In the genomic region with DNA sequence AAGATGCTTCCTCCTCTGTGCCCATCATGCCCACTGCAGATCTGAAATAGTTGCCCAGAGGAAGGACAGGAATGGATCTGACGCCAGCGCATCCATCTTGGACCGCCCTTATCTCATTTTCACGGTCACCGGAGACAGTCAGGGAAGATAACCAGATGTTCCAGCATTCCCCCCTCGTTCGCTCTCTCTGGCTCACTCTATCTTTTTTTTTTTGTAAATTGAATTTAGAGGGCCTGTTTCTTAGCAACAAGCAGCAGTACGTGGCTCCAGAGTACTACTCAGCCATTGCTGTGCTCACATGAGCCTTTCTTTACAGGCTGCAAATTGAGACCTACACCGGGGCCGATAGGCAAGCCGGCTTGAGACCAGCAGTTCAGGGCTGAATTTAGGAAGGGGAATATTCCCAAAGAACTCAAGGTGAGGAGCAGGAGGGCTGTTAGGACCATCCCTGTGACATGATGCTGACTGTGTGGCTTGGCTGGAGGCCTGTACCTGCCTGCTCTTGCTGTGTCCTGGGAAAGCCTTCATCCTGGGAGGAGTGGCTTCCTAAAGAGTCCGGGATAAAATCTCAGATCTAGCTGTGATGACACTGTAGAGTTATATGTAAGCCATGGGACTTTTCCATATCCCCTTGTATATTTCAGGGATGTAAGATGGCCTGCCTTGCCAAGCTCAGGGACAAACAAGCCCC, we compare ENCODE assay signal across 13 mouse cellular contexts.
DNase-seq lines count a peak whose midpoint lies in the region; ATAC-seq lines count a peak whose summit lies in the region.
"Had no signal": no experiment of that assay in that cellular context is flagged by ENCODE, and none has a peak within 500 bp of the region (broad histone marks: within the 10 kb centered on the region; RNA-seq: fewer than 3 reads in every experiment).

No protein-coding gene starts in this region.

- whole genome bisulfite sequencing in heart, embryonic 15.5 days = 52% methylated on average over 12 of the region's 12 CpGs
- WGBS in hindbrain, embryonic 12.5 days = 76% methylated on average over 12 of the region's 12 CpGs
- WGBS in midbrain, embryonic 16.5 days = 29% methylated on average over 12 of the region's 12 CpGs

- no peak for DNase-seq in heart, postnatal 4 days
- peak; percentile 68 for DNase-seq in adrenal gland, adult 8-10 months
- no peak for DNase-seq in thymus, postnatal 10 days (ENCODE audit: low spot score in 2 of 2)
- no peak for DNase-seq in thymus, adult 18-20 months
- DNase-seq: gastrocnemius, postnatal 10 days; kidney, adult 11 months; liver, embryonic 13.5 days; thymus, postnatal 4 days had no signal

- H3K27ac ChIP-seq in heart, embryonic 15.5 days = no peak overlapping the region
- H3K27ac ChIP-seq in hindbrain, embryonic 12.5 days = peak overlapping the region; percentile 84
- H3K27ac ChIP-seq in midbrain, embryonic 16.5 days (ENCODE audit: low read length) = peak overlapping the region; percentile 92
- H3K27ac ChIP-seq: liver, embryonic 13.5 days; neural tube, embryonic 12.5 days had no signal

- no peak overlapping the region for H3K9ac ChIP-seq in heart, embryonic 15.5 days
- no peak overlapping the region for H3K9ac ChIP-seq in hindbrain, embryonic 12.5 days
- H3K9ac ChIP-seq in midbrain, embryonic 16.5 days (ENCODE audit: low read depth, low read length) = peak overlapping the region; percentile 0; the same call in 1 of the 2 replicates
- H3K9ac ChIP-seq: liver, embryonic 13.5 days; neural tube, embryonic 12.5 days had no signal

- H3K4me2 ChIP-seq in heart, embryonic 15.5 days = no peak overlapping the region
- no peak overlapping the region for H3K4me2 ChIP-seq in hindbrain, embryonic 12.5 days (replicated peaks)
- peak overlapping the region; percentile 13; the same call in 1 of the 2 replicates for H3K4me2 ChIP-seq in midbrain, embryonic 16.5 days (ENCODE audit: low read length)
- H3K4me2 ChIP-seq: liver, embryonic 13.5 days; neural tube, embryonic 12.5 days had no signal

- H3K9me3 ChIP-seq in heart, embryonic 15.5 days (replicated peaks) = no peaks in the 10 kb centered on the region
- no peaks in the 10 kb centered on the region for H3K9me3 ChIP-seq in hindbrain, embryonic 12.5 days (replicated peaks)
- no peaks in the 10 kb centered on the region for H3K9me3 ChIP-seq in midbrain, embryonic 16.5 days (replicated peaks; ENCODE audit: control insufficient read depth, low read length, poor library complexity, severe bottlenecking)
- H3K9me3 ChIP-seq: liver, embryonic 13.5 days; neural tube, embryonic 12.5 days had no signal

- 0 out of 2 replicates have a peak, but pooled peaks have one; percentile 35 for ATAC-seq in heart, embryonic 15.5 days (replicated peaks; ENCODE audit: insufficient number of reproducible peaks, insufficient read depth, low FRiP score, low read depth)
- ATAC-seq in hindbrain, embryonic 12.5 days (ENCODE audit: low FRiP score) = peak; percentile 50; the same call in 1 of the 2 replicates
- ATAC-seq in midbrain, embryonic 16.5 days = peak; percentile 85
- no peak for ATAC-seq in megakaryocyte progenitor cell, adult 5-6 weeks (replicated peaks; ENCODE audit: poor library complexity)

- H3K27me3 ChIP-seq in heart, embryonic 15.5 days = no peaks in the 10 kb centered on the region
- no peaks in the 10 kb centered on the region for H3K27me3 ChIP-seq in hindbrain, embryonic 12.5 days
- H3K27me3 ChIP-seq in midbrain, embryonic 16.5 days (ENCODE audit: control insufficient read depth, insufficient read depth, low read depth, low read length) = no peaks in the 10 kb centered on the region
- H3K27me3 ChIP-seq: liver, embryonic 13.5 days; neural tube, embryonic 12.5 days had no signal

- H3K4me1 ChIP-seq in heart, embryonic 15.5 days (replicated peaks) = no peaks in the 10 kb centered on the region; the same call in 1 of the 2 replicates
- peaks cover 7% of the 10 kb centered on the region for H3K4me1 ChIP-seq in hindbrain, embryonic 12.5 days
- H3K4me1 ChIP-seq in midbrain, embryonic 16.5 days (ENCODE audit: control insufficient read depth, insufficient read depth, low read length) = peaks cover 12% of the 10 kb centered on the region
- H3K4me1 ChIP-seq: liver, embryonic 13.5 days; neural tube, embryonic 12.5 days had no signal

- no peak overlapping the region for H3K4me3 ChIP-seq in heart, embryonic 15.5 days
- no peak overlapping the region for H3K4me3 ChIP-seq in hindbrain, embryonic 12.5 days
- H3K4me3 ChIP-seq in midbrain, embryonic 16.5 days (ENCODE audit: low read depth, low read length) = no peak overlapping the region
- H3K4me3 ChIP-seq: liver, embryonic 13.5 days; neural tube, embryonic 12.5 days had no signal

- H3K36me3 ChIP-seq in heart, embryonic 15.5 days = no peaks in the 10 kb centered on the region
- H3K36me3 ChIP-seq in hindbrain, embryonic 12.5 days = no peaks in the 10 kb centered on the region
- H3K36me3 ChIP-seq in midbrain, embryonic 16.5 days (ENCODE audit: control insufficient read depth, insufficient read depth, low read length) = no peaks in the 10 kb centered on the region
- H3K36me3 ChIP-seq: liver, embryonic 13.5 days; neural tube, embryonic 12.5 days had no signal
